Mouse (Mus musculus) brain, embryonic 14.5 days (tissue): ENCODE results near the gene Gimap1.

Source experiments
- CTCF ChIP-seq: fragments of 200-500 bp; IDR thresholded peaks from 2 replicates; pipeline ENCODE4 v1.5.1; 2012; ENCODE audit warnings: inconsistent platforms, mild to moderate bottlenecking, moderate library complexity, borderline replicate concordance; ENCODE audit not compliant: insufficient read depth, insufficient read length; ENCODE audit errors: extremely low read depth
- POLR2A ChIP-seq: fragments of 200-500 bp; IDR thresholded peaks from 2 replicates; pipeline ENCODE4 v1.6.1; 2012; ENCODE audit warnings: mild to moderate bottlenecking, inconsistent platforms, borderline replicate concordance; ENCODE audit not compliant: poor library complexity, insufficient read depth, insufficient read length, severe bottlenecking; ENCODE audit errors: extremely low read depth

GRCm38 (mm10) chr6:48785189-48785588 lies 46.3 kb downstream of the Gimap1 start:
- no peak for TF ChIP-seq POLR2A
- TF ChIP-seq CTCF = no peak
